Mouse (Mus musculus) gastrocnemius, postnatal 4 days (tissue): ENCODE data around the gene Reps2. TPM values are rescaled to one million over a fixed set of nuclear protein-coding genes. Genes with fewer than 3 reads are reported as not detected.

Experiments
- DNase-seq, 2 experiments: peaks; one replicate each; pipeline ENCODE4 v3.0.0; 2021 to 2022; ENCODE audit warnings: low spot score in 2 of 2, mixed read lengths in 2 of 2
- total RNA-seq, 2 experiments: library from RNA; stranded (reverse); gene quantifications; 2 replicates each; pipeline ENCODE4 v1.2.3; 2021

Gene Reps2
- total RNA-seq, 2 experiments from 2014 or later = 7.7 to 9.2 TPM

GRCm38 (mm10) chrX:162500962-162501361 lies 142.5 kb downstream of the Reps2 start:
- DNase-seq = no peak

GRCm38 (mm10) chrX:162496485-162496884 lies 147.0 kb downstream of the Reps2 start:
- no peak for DNase-seq

- no peak for DNase-seq
These were observed 154.8 kb downstream of the Reps2 start for GRCm38 (mm10) chrX:162488630-162489029.

- DNase-seq = no peak
These were observed 155.7 kb downstream of the Reps2 start for GRCm38 (mm10) chrX:162487734-162488133.

GRCm38 (mm10) chrX:162470213-162470612 lies 173.2 kb downstream of the Reps2 start:
- DNase-seq = no peak

- DNase-seq = no peak
These were observed 181.3 kb downstream of the Reps2 start for GRCm38 (mm10) chrX:162462156-162462555.

GRCm38 (mm10) chrX:162456445-162456844 lies 187.0 kb downstream of the Reps2 start:
- DNase-seq = no peak

GRCm38 (mm10) chrX:162455364-162455763 lies 188.1 kb downstream of the Reps2 start:
- DNase-seq = no peak

- no peak for DNase-seq
These were observed 189.5 kb downstream of the Reps2 start for GRCm38 (mm10) chrX:162453821-162454402.

- no peak for DNase-seq
These were observed 190.8 kb downstream of the Reps2 start for GRCm38 (mm10) chrX:162452642-162453041.

GRCm38 (mm10) chrX:162447974-162448373 lies 195.5 kb downstream of the Reps2 start:
- DNase-seq = no peak

GRCm38 (mm10) chrX:162446678-162447318 lies 196.7 kb downstream of the Reps2 start:
- DNase-seq = no peak

- no peak for DNase-seq
These were observed 200.1 kb downstream of the Reps2 start for GRCm38 (mm10) chrX:162443387-162443786.

GRCm38 (mm10) chrX:162442970-162443369 lies 200.5 kb downstream of the Reps2 start:
- no peak for DNase-seq

GRCm38 (mm10) chrX:162432776-162433543 lies 210.5 kb downstream of the Reps2 start:
- DNase-seq = no peak

GRCm38 (mm10) chrX:162427698-162428097 lies 215.8 kb downstream of the Reps2 start:
- DNase-seq = no peak

GRCm38 (mm10) chrX:162419431-162419830 lies 224.0 kb downstream of the Reps2 start:
- DNase-seq = no peak

GRCm38 (mm10) chrX:162413124-162413523 lies 230.3 kb downstream of the Reps2 start:
- no peak for DNase-seq

GRCm38 (mm10) chrX:162407291-162407690 lies 236.2 kb downstream of the Reps2 start:
- no peak for DNase-seq

GRCm38 (mm10) chrX:162402487-162402886 lies 241.0 kb downstream of the Reps2 start:
- no peak for DNase-seq

GRCm38 (mm10) chrX:162380730-162381129 lies 262.7 kb downstream of the Reps2 start:
- no peak for DNase-seq

GRCm38 (mm10) chrX:162363206-162363605 lies 280.2 kb downstream of the Reps2 start:
- no peak for DNase-seq
